Mouse (Mus musculus): ENCODE results near the gene Atm.

GRCm38 (mm10) chr9:53517373-53518009 is 19.0 kb downstream of the Atm start:
- TF ChIP-seq CTCF (IDR thresholded peaks at IDR 0.05; ENCODE audit: borderline replicate concordance, insufficient read depth, low read length) = no peak
- no peak for TF ChIP-seq POLR2A (IDR thresholded peaks at IDR 0.05; ENCODE audit: low read depth, low read length)
